Mouse (Mus musculus): Measurements from ENCODE around the gene Ppp1r1c. TPM values are rescaled to one million over a fixed set of nuclear protein-coding genes. Genes with fewer than 3 reads are reported as not detected.
"Not testable (repeated sequence)": the region's sequence is repeated elsewhere in the genome, so short reads cannot be mapped to it uniquely, and the experiment has no call there.

The Ppp1r1c gene
- polyA plus RNA-seq, 1 experiment from 2014 or later, result 0.14 TPM

DNA sequence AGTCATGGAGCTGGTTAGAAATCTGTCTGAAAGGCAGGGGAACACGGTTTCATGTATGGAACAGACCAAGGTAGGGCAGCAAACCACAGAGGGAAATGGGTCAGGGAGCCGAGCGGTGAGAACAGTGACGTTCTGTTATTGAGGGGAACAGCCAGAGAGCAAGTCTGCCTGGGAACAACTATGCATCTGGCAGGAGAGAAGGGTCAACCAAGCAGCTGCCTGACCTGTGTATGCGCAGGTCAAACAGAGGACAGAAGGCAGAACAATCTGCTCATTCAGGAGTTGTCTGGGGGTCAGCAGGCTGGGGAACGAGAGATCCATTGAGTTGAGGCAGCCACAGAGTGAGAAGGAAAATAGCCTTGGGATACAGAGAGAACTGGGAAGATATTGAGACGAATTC, 91.0 kb downstream of the Ppp1r1c start:
- no peaks in the 10 kb centered on the region for H3K27me3 ChIP-seq

DNA sequence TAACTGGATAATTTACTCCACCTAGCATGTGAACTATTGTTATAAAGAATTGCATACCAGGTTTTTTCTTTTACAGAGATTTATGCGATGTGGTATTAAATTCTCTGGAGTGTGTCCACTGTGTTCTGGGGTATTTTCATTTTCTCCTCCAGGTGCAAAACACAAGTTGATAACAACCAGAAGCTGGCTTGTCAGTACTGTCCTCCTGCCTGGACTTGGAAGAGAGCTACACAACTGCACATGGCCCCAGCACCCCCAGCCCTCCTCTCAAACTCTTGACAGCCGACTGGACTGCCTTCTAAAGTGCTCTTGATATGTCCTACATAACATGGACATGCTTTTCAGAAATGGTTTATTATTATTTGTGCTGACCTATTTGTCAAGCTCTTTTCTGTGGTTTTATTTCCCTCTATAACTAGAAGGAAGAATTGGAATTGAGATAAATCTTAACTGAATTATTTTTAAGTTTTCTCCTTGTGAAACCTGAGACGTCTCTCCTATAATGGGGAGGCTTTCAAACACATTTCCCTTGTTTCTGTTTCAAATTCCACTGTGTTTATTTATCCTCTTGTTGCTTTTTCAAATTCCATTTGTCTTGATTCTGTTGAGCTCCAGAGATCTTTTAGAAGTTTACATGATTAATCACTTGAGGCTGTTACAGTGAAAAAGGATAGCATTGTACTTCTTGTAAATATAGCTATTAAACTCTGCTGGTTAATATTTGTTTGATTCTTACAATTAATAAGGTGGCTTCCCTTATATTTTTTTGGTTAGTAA, 108.3 kb downstream of the Ppp1r1c start:
- Histone ChIP-seq H3K4me2 (no peak overlapping the region), H3K27ac (peak overlapping the region; percentile 88), H3K27me3 (no peaks in the 10 kb centered on the region), H3K9ac (no peak overlapping the region), H3K9me3 (replicated peaks) (no peaks in the 10 kb centered on the region), H3K4me1 (peaks cover 11% of the 10 kb centered on the region; the same call in 1 of the 2 replicates), H3K4me3 (replicated peaks) (no peak overlapping the region), H3K36me3 (no peaks in the 10 kb centered on the region)
- peak; percentile 90 for ATAC-seq (replicated peaks; ENCODE audit: low FRiP score)
- WGBS, result 25% methylated on average over 3 of the region's 3 CpGs

More for the DNA sequence above, 91.0 kb downstream of the Ppp1r1c start:
- no peak overlapping the region for H3K4me2 ChIP-seq
- no peak overlapping the region for H3K27ac ChIP-seq
- no peak for ATAC-seq (replicated peaks; ENCODE audit: low FRiP score)
- H3K9me3 ChIP-seq (replicated peaks), result no peaks in the 10 kb centered on the region
- no peak overlapping the region for H3K4me3 ChIP-seq (replicated peaks)
- H3K4me1 ChIP-seq, result no peaks in the 10 kb centered on the region
- 44% methylated on average over 7 of the region's 7 CpGs for WGBS
- no peak overlapping the region for H3K9ac ChIP-seq
- no peaks in the 10 kb centered on the region for H3K36me3 ChIP-seq

DNA sequence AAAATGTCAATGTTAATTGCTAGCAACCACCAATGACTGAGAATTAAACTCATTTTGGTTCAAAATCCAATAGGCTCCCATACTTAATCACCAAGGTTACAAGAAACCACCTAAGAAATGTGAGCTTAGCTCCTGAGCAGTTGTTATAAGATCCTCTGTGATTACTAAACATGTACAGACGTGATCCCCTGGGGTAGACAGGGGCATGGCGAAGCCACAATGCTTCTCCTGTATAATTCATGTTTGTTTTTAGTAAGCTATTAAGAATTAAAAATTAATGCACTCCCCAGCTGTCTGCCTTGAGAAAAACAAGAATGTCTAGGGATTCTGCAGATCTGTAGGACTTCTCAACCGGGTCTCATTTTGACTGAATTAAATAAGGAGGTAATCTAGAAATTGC, 112.0 kb downstream of the Ppp1r1c start:
- WGBS, result 76% methylated on average over 3 of the region's 3 CpGs
- Histone ChIP-seq H3K4me2 (no peak overlapping the region), H3K9ac (no peak overlapping the region), H3K4me1 (peaks cover 11% of the 10 kb centered on the region; the same call in 1 of the 2 replicates), H3K27ac (no peak overlapping the region), H3K27me3 (no peaks in the 10 kb centered on the region), H3K36me3 (no peaks in the 10 kb centered on the region), H3K4me3 (replicated peaks) (no peak overlapping the region), H3K9me3 (replicated peaks) (no peaks in the 10 kb centered on the region)
- ATAC-seq (replicated peaks; ENCODE audit: low FRiP score), result no peak

DNA sequence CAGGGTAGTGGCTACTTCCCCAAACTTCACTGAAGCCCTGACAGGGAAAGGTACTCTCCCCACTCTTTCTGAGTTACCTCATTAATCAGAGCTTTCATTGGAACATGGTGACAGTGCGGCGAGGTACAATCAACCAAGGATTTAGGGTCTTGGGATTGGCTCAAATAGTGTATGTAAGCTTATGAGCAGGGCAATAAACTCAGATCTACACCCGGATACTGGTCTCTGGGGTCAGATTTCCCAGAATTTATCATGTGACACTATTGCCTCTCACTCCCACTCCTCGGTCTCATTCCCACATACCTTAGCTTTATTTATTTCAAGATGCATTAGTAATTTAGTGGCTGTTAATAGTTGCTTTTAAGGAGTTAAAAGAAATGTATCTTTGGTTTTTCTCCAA, 118.3 kb downstream of the Ppp1r1c start:
- Histone ChIP-seq H3K9me3 (replicated peaks) (no peaks in the 10 kb centered on the region), H3K27me3 (no peaks in the 10 kb centered on the region), H3K4me1 (no peaks in the 10 kb centered on the region), H3K4me2 (no peak overlapping the region), H3K4me3 (replicated peaks) (no peak overlapping the region), H3K36me3 (no peaks in the 10 kb centered on the region), H3K9ac (no peak overlapping the region), H3K27ac (no peak overlapping the region)
- 32% methylated on average over 4 of the region's 4 CpGs for WGBS
- ATAC-seq (replicated peaks; ENCODE audit: low FRiP score), result peak; percentile 52

DNA sequence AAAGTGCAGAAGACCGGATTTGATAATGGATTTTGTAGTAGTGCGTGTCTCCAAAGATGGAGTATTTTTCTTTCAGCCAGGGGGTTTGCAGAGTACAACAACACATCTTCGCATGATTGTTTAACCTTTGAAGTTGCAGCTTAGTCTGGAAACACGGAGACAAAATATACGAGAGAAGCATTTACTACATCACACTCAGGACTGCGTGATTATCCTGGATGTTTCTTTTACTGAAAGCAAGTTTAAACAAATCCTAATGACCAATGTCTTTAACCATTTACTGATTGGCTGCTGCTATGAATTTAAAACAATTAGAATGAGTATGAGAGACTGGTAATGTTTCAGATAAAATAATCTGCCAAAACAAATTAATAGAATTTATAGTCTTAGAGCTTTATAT, 131.5 kb downstream of the Ppp1r1c start:
- H3K4me3 ChIP-seq (replicated peaks), result no peak overlapping the region
- no peaks in the 10 kb centered on the region for H3K4me1 ChIP-seq
- no peaks in the 10 kb centered on the region for H3K9me3 ChIP-seq (replicated peaks)
- ATAC-seq (replicated peaks; ENCODE audit: low FRiP score), result no peak
- no peak overlapping the region for H3K4me2 ChIP-seq
- WGBS, result 67% methylated on average over 6 of the region's 6 CpGs
- no peaks in the 10 kb centered on the region for H3K27me3 ChIP-seq
- H3K27ac ChIP-seq, result no peak overlapping the region
- H3K9ac ChIP-seq, result no peak overlapping the region
- H3K36me3 ChIP-seq, result no peaks in the 10 kb centered on the region

DNA sequence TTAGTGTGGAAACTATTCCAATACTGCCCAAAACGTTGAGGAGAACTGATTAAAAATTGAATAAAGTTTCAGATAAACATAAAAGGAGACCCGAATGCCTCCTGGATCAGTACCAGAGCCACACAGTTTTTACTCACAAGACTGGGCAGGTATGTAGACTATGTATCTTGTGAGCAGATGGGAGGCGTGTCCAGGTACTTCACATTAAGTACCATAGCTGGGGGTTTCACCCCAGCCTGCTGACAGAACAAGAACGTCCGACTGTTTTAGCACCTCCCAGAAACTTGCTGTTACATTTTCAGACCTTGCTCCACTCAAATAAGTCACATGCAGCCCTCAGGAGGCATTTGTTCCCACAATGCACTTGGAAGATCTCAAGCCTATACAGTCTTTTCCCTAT, 131.9 kb downstream of the Ppp1r1c start:
- no peak overlapping the region for H3K4me2 ChIP-seq
- H3K27me3 ChIP-seq, result no peaks in the 10 kb centered on the region
- no peak overlapping the region for H3K27ac ChIP-seq
- no peak overlapping the region for H3K4me3 ChIP-seq (replicated peaks)
- 64% methylated on average over 5 of the region's 5 CpGs for WGBS
- H3K36me3 ChIP-seq, result no peaks in the 10 kb centered on the region
- ATAC-seq (replicated peaks; ENCODE audit: low FRiP score), result no peak
- no peak overlapping the region for H3K9ac ChIP-seq
- no peaks in the 10 kb centered on the region for H3K9me3 ChIP-seq (replicated peaks)
- H3K4me1 ChIP-seq, result no peaks in the 10 kb centered on the region

DNA sequence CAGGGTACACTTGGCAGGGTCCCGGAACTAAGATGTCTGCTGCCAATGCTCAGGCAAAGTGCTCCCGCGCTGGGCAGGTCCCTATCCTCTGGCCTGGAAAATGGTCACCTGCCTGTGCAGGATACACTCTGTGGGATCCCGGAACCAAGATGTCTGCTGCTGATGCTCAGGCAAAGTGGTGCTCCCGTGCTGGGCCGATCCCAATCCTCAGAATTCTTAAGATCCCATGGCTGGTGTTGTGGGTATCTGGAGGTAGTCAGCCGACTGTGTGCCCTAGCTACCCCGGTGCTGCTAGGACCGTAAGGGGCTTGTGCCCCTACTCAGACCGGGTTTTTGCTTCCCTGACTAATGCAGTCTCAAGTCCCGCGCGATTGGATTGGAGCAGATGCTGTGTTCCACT, 139.8 kb downstream of the Ppp1r1c start:
- not testable (repeated sequence) for H3K27ac ChIP-seq; H3K27me3 ChIP-seq; ATAC-seq (replicated peaks; ENCODE audit: low FRiP score); H3K36me3 ChIP-seq; H3K9me3 ChIP-seq (replicated peaks); H3K9ac ChIP-seq; H3K4me1 ChIP-seq; H3K4me3 ChIP-seq (replicated peaks); H3K4me2 ChIP-seq
- 90% methylated on average over 13 of the region's 13 CpGs for WGBS

DNA sequence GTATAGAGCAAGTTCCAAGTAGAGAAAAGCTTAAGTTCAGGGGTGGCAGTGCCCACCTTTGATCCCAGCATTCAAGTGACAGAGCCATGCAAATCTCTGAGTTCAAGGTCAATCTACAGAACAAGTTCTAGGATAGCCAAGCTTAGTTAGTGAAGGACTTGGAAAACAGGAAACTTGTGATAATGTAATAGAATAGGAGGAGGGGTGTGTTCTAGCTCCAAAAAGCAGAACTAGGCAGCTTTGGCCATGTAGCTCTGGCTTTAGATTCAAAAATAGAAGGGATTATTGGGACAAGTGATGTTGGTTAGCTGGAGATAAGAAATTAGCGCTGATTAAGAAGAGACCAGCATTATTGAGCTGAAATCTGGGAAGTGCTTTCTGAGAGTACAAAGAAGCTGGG, 149.3 kb downstream of the Ppp1r1c start:
- Histone ChIP-seq H3K4me1 (no peaks in the 10 kb centered on the region), H3K4me2 (no peak overlapping the region), H3K4me3 (replicated peaks) (no peak overlapping the region), H3K9ac (no peak overlapping the region), H3K9me3 (replicated peaks) (no peaks in the 10 kb centered on the region), H3K36me3 (no peaks in the 10 kb centered on the region), H3K27me3 (no peaks in the 10 kb centered on the region), H3K27ac (no peak overlapping the region)
- ATAC-seq (replicated peaks; ENCODE audit: low FRiP score), result no peak
- 97% methylated on average over 1 of the region's 1 CpGs for WGBS

DNA sequence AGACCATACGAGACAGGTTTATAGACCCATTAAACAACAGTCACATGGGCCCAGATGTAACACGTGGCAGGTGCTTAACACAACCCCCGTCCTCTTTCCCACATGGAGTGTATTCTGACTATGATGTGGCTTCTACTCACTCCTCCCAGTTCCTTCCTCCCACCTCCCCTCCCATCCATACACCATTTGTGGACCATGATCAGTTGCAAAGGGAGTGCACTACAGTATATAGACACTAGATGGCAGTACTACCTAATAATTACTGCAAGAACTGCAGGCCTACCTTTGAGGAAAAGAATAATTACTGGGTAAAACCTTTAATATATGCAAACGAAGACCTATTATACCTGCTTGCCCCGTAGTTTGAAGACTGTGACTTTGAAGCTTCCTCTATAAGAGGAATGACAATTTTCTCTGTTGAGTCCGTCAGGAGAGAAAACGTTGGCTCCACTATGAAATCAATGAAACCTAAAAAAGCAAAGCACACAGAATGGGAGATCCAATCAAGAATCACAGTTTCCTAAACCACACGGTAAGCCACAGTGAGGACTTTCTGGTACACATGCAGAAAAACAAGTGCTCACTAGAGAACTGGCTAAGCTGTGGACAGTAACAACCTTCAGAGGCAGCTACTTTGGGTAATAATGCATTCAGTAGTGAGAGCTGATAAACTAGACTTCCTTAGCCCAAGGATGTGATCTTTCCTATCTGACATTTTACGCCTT, 157.9 kb downstream of the Ppp1r1c start:
- H3K4me3 ChIP-seq (replicated peaks), result no peak overlapping the region
- H3K4me2 ChIP-seq, result no peak overlapping the region
- no peaks in the 10 kb centered on the region for H3K4me1 ChIP-seq
- no peaks in the 10 kb centered on the region for H3K9me3 ChIP-seq (replicated peaks)
- WGBS, result 40% methylated on average over 9 of the region's 9 CpGs
- H3K36me3 ChIP-seq, result no peaks in the 10 kb centered on the region
- no peak overlapping the region for H3K9ac ChIP-seq
- ATAC-seq (replicated peaks; ENCODE audit: low FRiP score), result 0 out of 2 replicates have a peak, but pooled peaks have one; percentile 69
- no peaks in the 10 kb centered on the region for H3K27me3 ChIP-seq
- H3K27ac ChIP-seq, result no peak overlapping the region

Other genes with a start within 250 kb of the Ppp1r1c start
- gene Itprid2, start 72.4 kb upstream of the Ppp1r1c start, polyA plus RNA-seq (2015; fragmentation: Nextera tagmentation; extraction: Ambion mirVana), result 18.5 and 19.4 TPM in 2 replicates